8 mouse cellular contexts compared by ENCODE assay signal in genomic region chr5:147323237-147323917, GRCm38 (mm10). TPM values are rescaled to one million over a fixed set of nuclear protein-coding genes. Genes with fewer than 3 reads are reported as not detected.
DNase-seq lines count a peak whose midpoint lies in the region; ATAC-seq and TF ChIP-seq lines count a peak whose summit lies in the region.

No protein-coding gene starts in this region.

- peak; percentile 68; the same call in 1 of the 2 replicates for ATAC-seq in erythroid progenitor cell, adult 5-6 weeks (replicated peaks; ENCODE audit: low FRiP score, poor library complexity, severe bottlenecking)
- ATAC-seq in inflammation-experienced regulatory T-cells, adult 6 months = peak; percentile 70
- 0 out of 2 replicates have a peak, but pooled peaks have one; percentile 25 for ATAC-seq in neural tube, embryonic 12.5 days (ENCODE audit: low FRiP score, low read depth)

- TF ChIP-seq POLR2A in brain, embryonic 14.5 days (IDR thresholded peaks at IDR 0.05; ENCODE audit: borderline replicate concordance, extremely low read depth, insufficient read depth, insufficient read length, poor library complexity, severe bottlenecking) = no peak
- TF ChIP-seq POLR2A in liver, adult 2 months (IDR thresholded peaks at IDR 0.05; ENCODE audit: extremely low read depth, insufficient read depth, low read length) = no peak

- no peaks in the 10 kb centered on the region for H3K9me3 ChIP-seq in neural tube, embryonic 12.5 days

- no peak overlapping the region for H3K4me2 ChIP-seq in neural tube, embryonic 12.5 days (replicated peaks)

- peak overlapping the region; percentile 45 for H3K4me3 ChIP-seq in liver, adult 2 months (ENCODE audit: insufficient read depth, low read depth, low read length)
- H3K4me3 ChIP-seq in neural tube, embryonic 12.5 days = no peak overlapping the region

- peak; percentile 68 to 73 for DNase-seq in right cerebral cortex, adult 2 months (ENCODE audit: low spot score in 2 of 2)
- no peak for DNase-seq in right cerebral cortex, postnatal 36 days (ENCODE audit: low spot score in 2 of 2)
- peak; percentile 63 for DNase-seq in brain, embryonic 14.5 days (ENCODE audit: low read depth)
- DNase-seq in liver, adult 2 months (ENCODE audit: extremely low read depth, low read depth, low spot score) = peak; percentile 76
- peak; percentile 89 for DNase-seq in thymus, postnatal 0 days (ENCODE audit: low spot score)

- peaks cover 10% of the 10 kb centered on the region for H3K4me1 ChIP-seq in liver, adult 2 months (ENCODE audit: control insufficient read depth, insufficient read depth, low read length)
- H3K4me1 ChIP-seq in neural tube, embryonic 12.5 days = no peaks in the 10 kb centered on the region

- TF ChIP-seq CTCF in brain, embryonic 14.5 days (IDR thresholded peaks at IDR 0.05; ENCODE audit: borderline replicate concordance, extremely low read depth, insufficient read depth, insufficient read length) = peak; percentile 78
- peak; percentile 72 for TF ChIP-seq CTCF in liver, adult 2 months (IDR thresholded peaks at IDR 0.05; ENCODE audit: low read depth, low read length)

- peaks cover 5% of the 10 kb centered on the region; the same call in 1 of the 2 replicates for H3K79me2 ChIP-seq in liver, adult 2 months (ENCODE audit: control insufficient read depth, insufficient read depth, low read length)

- WGBS in liver, adult 2 months = 4% methylated on average over 17 of the region's 17 CpGs
- WGBS in neural tube, embryonic 12.5 days = 17% methylated on average over 17 of the region's 17 CpGs

- H3K9ac ChIP-seq in liver, adult 2 months (ENCODE audit: low read depth, low read length) = peak overlapping the region; percentile 69
- H3K9ac ChIP-seq in neural tube, embryonic 12.5 days = no peak overlapping the region

- no peaks in the 10 kb centered on the region for H3K27me3 ChIP-seq in liver, adult 2 months (ENCODE audit: control insufficient read depth, insufficient read depth, low read length)
- peaks cover 26% of the 10 kb centered on the region for H3K27me3 ChIP-seq in neural tube, embryonic 12.5 days (replicated peaks)

- peak overlapping the region; percentile 92 for H3K27ac ChIP-seq in liver, adult 2 months (replicated peaks; ENCODE audit: insufficient read depth, low read depth, low read length)
- no peak overlapping the region for H3K27ac ChIP-seq in neural tube, embryonic 12.5 days

- no peaks in the 10 kb centered on the region for H3K36me3 ChIP-seq in liver, adult 2 months (ENCODE audit: control insufficient read depth, insufficient read depth, low read length)
- no peaks in the 10 kb centered on the region for H3K36me3 ChIP-seq in neural tube, embryonic 12.5 days

RNA-seq across cellular contexts. Expression of gene Urad, which starts 1.1 kb away (rescaled TPM):
- polyA plus RNA-seq in brain, embryonic 14.5 days (2012; rRNA removed) = not detected in 2 replicates
- not detected in 2 replicates for total RNA-seq in erythroid progenitor cell, adult 5-6 weeks (2015; ENCODE audit: low replicate concordance)
- total RNA-seq in erythroid progenitor cell, adult 5-6 weeks (2017; ENCODE audit: low replicate concordance) = not detected in 2 replicates
- not detected for polyA plus RNA-seq in inflammation-experienced regulatory T-cells, adult 6 months (2017; shearing (Covaris generic))
- 106 and 128 TPM in 2 replicates for total RNA-seq in liver, adult 2 months (2014; rRNA removed)
- polyA plus RNA-seq in liver, adult 2 months (2012; rRNA removed) = 154 and 217 TPM in 2 replicates
- not detected in 2 replicates for polyA plus RNA-seq in neural tube, embryonic 12.5 days (2016; fragmentation: Nextera tagmentation; extraction: Ambion mirVana)
- not detected in 2 replicates for polyA plus RNA-seq in thymus, postnatal 0 days (2015; fragmentation: Nextera tagmentation; extraction: Ambion mirVana)

RNA-seq across cellular contexts. Expression of gene Cdx2, which starts 16.3 kb away (rescaled TPM):
- not detected in 2 replicates for polyA plus RNA-seq in brain, embryonic 14.5 days (2012; rRNA removed)
- total RNA-seq in erythroid progenitor cell, adult 5-6 weeks (2015; ENCODE audit: low replicate concordance) = not detected in 2 replicates
- not detected in 2 replicates for total RNA-seq in erythroid progenitor cell, adult 5-6 weeks (2017; ENCODE audit: low replicate concordance)
- not detected for polyA plus RNA-seq in inflammation-experienced regulatory T-cells, adult 6 months (2017; shearing (Covaris generic))
- not detected in 2 replicates for total RNA-seq in liver, adult 2 months (2014; rRNA removed)
- polyA plus RNA-seq in liver, adult 2 months (2012; rRNA removed) = 0.04 TPM in 1 of 2 replicates, not detected in the other
- not detected in 2 replicates for polyA plus RNA-seq in neural tube, embryonic 12.5 days (2016; fragmentation: Nextera tagmentation; extraction: Ambion mirVana)
- polyA plus RNA-seq in thymus, postnatal 0 days (2015; fragmentation: Nextera tagmentation; extraction: Ambion mirVana) = 0.13 TPM in 1 of 2 replicates, not detected in the other

RNA-seq across cellular contexts. Expression of gene Pdx1, which starts 53.6 kb away (rescaled TPM):
- polyA plus RNA-seq in brain, embryonic 14.5 days (2012; rRNA removed) = not detected in 2 replicates
- not detected in 2 replicates for total RNA-seq in erythroid progenitor cell, adult 5-6 weeks (2015; ENCODE audit: low replicate concordance)
- not detected in 2 replicates for total RNA-seq in erythroid progenitor cell, adult 5-6 weeks (2017; ENCODE audit: low replicate concordance)
- not detected for polyA plus RNA-seq in inflammation-experienced regulatory T-cells, adult 6 months (2017; shearing (Covaris generic))
- not detected in 2 replicates for total RNA-seq in liver, adult 2 months (2014; rRNA removed)
- not detected in 2 replicates for polyA plus RNA-seq in liver, adult 2 months (2012; rRNA removed)
- polyA plus RNA-seq in neural tube, embryonic 12.5 days (2016; fragmentation: Nextera tagmentation; extraction: Ambion mirVana) = not detected in 2 replicates
- polyA plus RNA-seq in thymus, postnatal 0 days (2015; fragmentation: Nextera tagmentation; extraction: Ambion mirVana) = not detected in 2 replicates

Comparison
In these comparisons a context has a peak if more than half of its experiments do, and no peak if none do; other contexts are left out.
1. DNase-seq: peak in right cerebral cortex, adult 2 months (2 of 2), brain, embryonic 14.5 days (single experiment), liver, adult 2 months (single experiment) and thymus, postnatal 0 days (single experiment); none in right cerebral cortex, postnatal 36 days (0 of 2).
2. RNA of gene Urad, which starts 1.1 kb away (polyA plus RNA-seq): 154 to 217 TPM in liver, adult 2 months; not detected in thymus, postnatal 0 days, not detected in brain, embryonic 14.5 days, not detected in inflammation-experienced regulatory T-cells, adult 6 months and not detected in neural tube, embryonic 12.5 days; every median in the first group is over 100 times any median in the second.
3. Peak in every context shown above with its lines, with median percentiles within 50 percentile points of each other: ATAC-seq.